Mouse (Mus musculus) CH12.LX (cell line): ENCODE measurements around the gene C3. TPM values are rescaled to one million over a fixed set of nuclear protein-coding genes. Genes with fewer than 3 reads are reported as not detected.
A peak's percentile ranks its signal among the peaks of the same experiment; 100 is the strongest.

Experiments used
- DNase-seq: peaks from one replicate; pipeline ENCODE4 v3.0.0-alpha.2; 2013; ENCODE audit errors: extremely low read depth
- H3K27ac ChIP-seq: 2 replicates; pipeline ENCODE4 v1.5.1; 2012; ENCODE audit warnings: low read depth, mild to moderate bottlenecking, control low read depth, moderate library complexity; ENCODE audit not compliant: insufficient read depth
- H3K27me3 ChIP-seq: replicated peaks from 2 replicates; pipeline ENCODE3; 2012; ENCODE audit warnings: inconsistent platforms
- H3K36me3 ChIP-seq, 2 experiments: replicated peaks in 1 of 2; 2 replicates each; pipeline versions ENCODE3 to v1.6.1; 2012; ENCODE audit warnings: inconsistent platforms in 1 of 2, low read length in 1 of 2, mild to moderate bottlenecking in 1 of 2, mixed read lengths in 1 of 2, moderate library complexity in 1 of 2; ENCODE audit not compliant: control insufficient read depth in 1 of 2, insufficient read depth in 1 of 2
- H3K4me1 ChIP-seq, 2 experiments: 2 replicates each; pipeline ENCODE4 v1.6.1; 2012; ENCODE audit warnings: inconsistent platforms in 1 of 2, moderate library complexity in 1 of 2; ENCODE audit not compliant: insufficient read depth in 2 of 2, control insufficient read depth in 1 of 2
- H3K4me2 ChIP-seq: 2 replicates; pipeline ENCODE4 v1.6.1; 2012; ENCODE audit warnings: low read depth, mild to moderate bottlenecking, control low read depth; ENCODE audit not compliant: poor library complexity, insufficient read depth, severe bottlenecking
- H3K4me3 ChIP-seq, 3 experiments: fragments of 150-350 bp in 1 of 3; sonication (generic) in 1 of 3; replicated peaks in 1 of 3; 2 replicates each; pipeline versions ENCODE3 to v1.5.1; 2011 to 2012; ENCODE audit warnings: low read depth in 2 of 3, low read length in 2 of 3, mild to moderate bottlenecking in 2 of 3, moderate library complexity in 2 of 3, control low read depth in 1 of 3, improper control_type of control experiment in 1 of 3, inconsistent platforms in 1 of 3, mixed read lengths in 1 of 3; ENCODE audit not compliant: poor library complexity in 1 of 3
- H3K79me2 ChIP-seq: replicated peaks from 2 replicates; pipeline ENCODE4 v1.6.1; 2012; ENCODE audit warnings: mild to moderate bottlenecking, moderate library complexity; ENCODE audit not compliant: control insufficient read depth, poor library complexity, insufficient read depth, severe bottlenecking; ENCODE audit errors: extremely low read depth
- H3K9ac ChIP-seq: 2 replicates; pipeline ENCODE4 v1.6.1; 2012; ENCODE audit warnings: low read depth, mild to moderate bottlenecking, control low read depth, moderate library complexity; ENCODE audit not compliant: insufficient read depth
- H3K9me3 ChIP-seq: replicated peaks from 2 replicates; pipeline ENCODE3; 2012; ENCODE audit warnings: low read length, inconsistent platforms, mixed read lengths
- BHLHE40 ChIP-seq: IDR thresholded peaks from 2 replicates; pipeline ENCODE4 v1.6.1; 2011; ENCODE audit warnings: mild to moderate bottlenecking, low read depth, low read length, improper control_type of control experiment
- CHD1 ChIP-seq: IDR thresholded peaks from 2 replicates; pipeline ENCODE4 v1.6.1; 2012; ENCODE audit warnings: low read depth, low read length, improper control_type of control experiment, inconsistent platforms
- CHD2 ChIP-seq: IDR thresholded peaks from 2 replicates; pipeline ENCODE4 v1.6.1; 2011; ENCODE audit warnings: low read length, improper control_type of control experiment
- CTCF ChIP-seq, 2 experiments: IDR thresholded peaks in 1 of 2; conservative IDR thresholded peaks in 1 of 2; 2 replicates each; pipeline ENCODE4 v1.5.1; 2011 to 2012; ENCODE audit warnings: low read depth in 2 of 2, low read length in 2 of 2, improper control_type of control experiment in 1 of 2, inconsistent platforms in 1 of 2, mild to moderate bottlenecking in 1 of 2, moderate library complexity in 1 of 2
- E2F4 ChIP-seq: IDR thresholded peaks from 2 replicates; pipeline ENCODE4 v1.6.1; 2011; ENCODE audit warnings: low read depth, low read length, improper control_type of control experiment; ENCODE audit not compliant: insufficient replicate concordance
- ELF1 ChIP-seq: IDR thresholded peaks from 2 replicates; pipeline ENCODE4 v1.6.1; 2014; ENCODE audit warnings: low read depth, mild to moderate bottlenecking, inconsistent platforms, low read length, improper control_type of control experiment
- ETS1 ChIP-seq: conservative IDR thresholded peaks from 2 replicates; pipeline ENCODE4 v1.6.1; 2012; ENCODE audit warnings: low read depth, mild to moderate bottlenecking, inconsistent platforms, low read length, improper control_type of control experiment, moderate library complexity
- GABPA ChIP-seq: IDR thresholded peaks from 2 replicates; pipeline ENCODE4 v1.6.1; 2012; ENCODE audit warnings: low read depth, low read length, improper control_type of control experiment, inconsistent platforms; ENCODE audit not compliant: insufficient replicate concordance
- HCFC1 ChIP-seq: IDR thresholded peaks from 2 replicates; pipeline ENCODE4 v1.6.1; 2012; ENCODE audit warnings: low read depth, mild to moderate bottlenecking, inconsistent platforms, low read length, improper control_type of control experiment
- JUN ChIP-seq: IDR thresholded peaks from 2 replicates; pipeline ENCODE4 v1.6.1; 2011; ENCODE audit warnings: low read depth, mild to moderate bottlenecking, low read length, improper control_type of control experiment, moderate library complexity; ENCODE audit not compliant: insufficient read depth
- JUND ChIP-seq: conservative IDR thresholded peaks from 2 replicates; pipeline ENCODE4 v1.6.1; 2011; ENCODE audit warnings: low read depth, low read length, improper control_type of control experiment
- KAT2A ChIP-seq: IDR thresholded peaks from 2 replicates; pipeline ENCODE4 v1.6.1; 2012; ENCODE audit warnings: low read length, improper control_type of control experiment, inconsistent platforms; ENCODE audit not compliant: insufficient replicate concordance
- MAFK ChIP-seq: IDR thresholded peaks from 2 replicates; pipeline ENCODE4 v1.6.1; 2011; ENCODE audit warnings: low read length, improper control_type of control experiment; ENCODE audit not compliant: insufficient replicate concordance
- MAZ ChIP-seq: IDR thresholded peaks from 2 replicates; pipeline ENCODE4 v1.6.1; 2012; ENCODE audit warnings: low read depth, mild to moderate bottlenecking, inconsistent platforms, low read length, improper control_type of control experiment, moderate library complexity
- MEF2A ChIP-seq: IDR thresholded peaks from 2 replicates; pipeline ENCODE4 v1.6.1; 2014; ENCODE audit warnings: low read depth, mild to moderate bottlenecking, inconsistent platforms, low read length, improper control_type of control experiment, borderline replicate concordance
- MXI1 ChIP-seq: IDR thresholded peaks from 2 replicates; pipeline ENCODE4 v1.6.1; 2011; ENCODE audit warnings: mild to moderate bottlenecking, low read depth, low read length, improper control_type of control experiment
- MYC ChIP-seq: IDR thresholded peaks from 2 replicates; pipeline ENCODE4 v1.6.1; 2011; ENCODE audit warnings: low read depth, mild to moderate bottlenecking, improper control_type of control experiment, low read length
- NRF1 ChIP-seq: IDR thresholded peaks from 2 replicates; pipeline ENCODE4 v1.6.1; 2014; ENCODE audit warnings: low read depth, mild to moderate bottlenecking, inconsistent platforms, low read length, improper control_type of control experiment, moderate library complexity
- POLR2A ChIP-seq: IDR thresholded peaks from 2 replicates; pipeline ENCODE4 v1.6.1; 2011; ENCODE audit warnings: low read depth, mild to moderate bottlenecking, improper control_type of control experiment, low read length
- POLR2AphosphoS2 ChIP-seq: IDR thresholded peaks from 2 replicates; pipeline ENCODE4 v1.6.1; 2011; ENCODE audit warnings: low read depth, low read length, improper control_type of control experiment
- RAD21 ChIP-seq: IDR thresholded peaks from 2 replicates; pipeline ENCODE4 v1.6.1; 2011; ENCODE audit warnings: low read depth, mild to moderate bottlenecking, low read length, improper control_type of control experiment, moderate library complexity
- RCOR1 ChIP-seq: conservative IDR thresholded peaks from 2 replicates; pipeline ENCODE4 v1.6.1; 2012; ENCODE audit warnings: low read depth, mild to moderate bottlenecking, inconsistent platforms, low read length, improper control_type of control experiment
- SIN3A ChIP-seq: IDR thresholded peaks from 2 replicates; pipeline ENCODE4 v1.6.1; 2012; ENCODE audit warnings: low read length, improper control_type of control experiment, inconsistent platforms
- SMC3 ChIP-seq: IDR thresholded peaks from 2 replicates; pipeline ENCODE4 v1.6.1; 2011; ENCODE audit warnings: low read depth, low read length, improper control_type of control experiment
- TBP ChIP-seq: conservative IDR thresholded peaks from 2 replicates; pipeline ENCODE4 v1.6.1; 2011; ENCODE audit warnings: low read depth, low read length, improper control_type of control experiment
- TCF12 ChIP-seq: IDR thresholded peaks from 2 replicates; pipeline ENCODE4 v1.6.1; 2014; ENCODE audit warnings: low read depth, mild to moderate bottlenecking, inconsistent platforms, low read length, improper control_type of control experiment
- UBTF ChIP-seq: IDR thresholded peaks from 2 replicates; pipeline ENCODE4 v1.6.1; 2012; ENCODE audit warnings: low read depth, mild to moderate bottlenecking, inconsistent platforms, low read length, improper control_type of control experiment, moderate library complexity
- USF1 ChIP-seq: IDR thresholded peaks from 2 replicates; pipeline ENCODE4 v1.6.1; 2014; ENCODE audit warnings: low read depth, mild to moderate bottlenecking, inconsistent platforms, low read length, improper control_type of control experiment
- USF2 ChIP-seq: conservative IDR thresholded peaks from 2 replicates; pipeline ENCODE4 v1.6.1; 2011; ENCODE audit warnings: low read depth, low read length, improper control_type of control experiment
- ZC3H11A ChIP-seq: IDR thresholded peaks from 2 replicates; pipeline ENCODE4 v1.6.1; 2012; ENCODE audit warnings: low read depth, mild to moderate bottlenecking, inconsistent platforms, low read length, improper control_type of control experiment
- ZKSCAN1 ChIP-seq: IDR thresholded peaks from 2 replicates; pipeline ENCODE4 v1.6.1; 2012; ENCODE audit warnings: low read depth, inconsistent platforms, low read length, improper control_type of control experiment, borderline replicate concordance
- dilution Hi-C: fragments of 300-500 bp; cut with MboI; formaldehyde crosslinking; loops from 2 replicates; pipeline ENCODE4 v1.14.3; 2020; ENCODE audit warnings: low sequenced_read_pairs; ENCODE audit not compliant: extremely low pct_unique_long_range_greater_than_20kb, extremely low pct_ligation_motif_present
- in situ Hi-C: fragments of 300-500 bp; cut with MboI; formaldehyde crosslinking; loops from 3 replicates; pipeline ENCODE4 v1.14.3; 2019; ENCODE audit warnings: low sequenced_read_pairs, low pct_ligation_motif_present, low pct_unique_long_range_greater_than_20kb, mixed read lengths
- polyA plus RNA-seq: library from polyadenylated mRNA; unstranded; fragments of >175 nt; gene quantifications from 2 replicates; pipeline ENCODE4 v1.2.1, GENCODE M21; 2012; ENCODE audit warnings: low read depth; ENCODE audit not compliant: insufficient read length
- total RNA-seq, 2 experiments: library from RNA; depleted of rRNA; stranded (reverse); fragments of 300-350 nt in 1 of 2; fragments of >200 nt in 1 of 2; gene quantifications; 2 replicates each; pipeline ENCODE4 v1.2.3; 2012 to 2014

C3 gene
- total and polyA plus RNA-seq, 3 experiments, result 1.2 to 5.4 (median 3.9) TPM

GRCm38 (mm10) chr17:57248201-57248699, 20.3 kb upstream of the C3 start, which contains the start of gene Gpr108 (continued):
- peak; percentile 82; the same call in 1 of the 2 replicates for TF ChIP-seq UBTF

- peak; percentile 99 for DNase-seq
- peaks cover 28 to 48% of the 10 kb centered on the region in 2 experiments for H3K36me3 ChIP-seq
These were observed 19.7 kb upstream of the C3 start for GRCm38 (mm10) chr17:57247393-57248200.

GRCm38 (mm10) chr17:57246663-57247392, 18.9 kb upstream of the C3 start:
- dilution Hi-C loops (no loop called here), in situ Hi-C loops (loop anchor here (10.0 kb wide), 1 partner anchor 88 kb away; no protein-coding TSS in a partner anchor)
- H3K27ac ChIP-seq, result no peak overlapping the region
- H3K36me3 ChIP-seq, result peaks cover 31 to 48% of the 10 kb centered on the region in 2 experiments
- H3K27me3 ChIP-seq, result no peaks in the 10 kb centered on the region
- no peaks in the 10 kb centered on the region; the same call in 1 of the 2 replicates for H3K79me2 ChIP-seq
- H3K4me3 ChIP-seq, result peak overlapping the region; percentile 78 to 96 (median 87)
- TF ChIP-seq SMC3, result peak; percentile 7; the same call in 1 of the 2 replicates
- TF ChIP-seq BHLHE40, result no peak
- peak; percentile 1 for TF ChIP-seq RAD21
- TF ChIP-seq KAT2A, result no peak
- TF ChIP-seq NRF1, result no peak
- peak; percentile 66; the same call in 1 of the 2 replicates for TF ChIP-seq MXI1
- 0 out of 2 replicates have a peak, but pooled peaks have one; percentile 2 for TF ChIP-seq CHD1
- no peak for TF ChIP-seq TCF12
- no peak for TF ChIP-seq RCOR1
- TF ChIP-seq CTCF (conservative IDR thresholded peaks at IDR 0.05 in 1 of 2, IDR thresholded peaks at IDR 0.05 in 1 of 2; ENCODE audit: low read depth in 2 of 2, low read length in 2 of 2), result peak in 1 of 2 experiments; percentile 26; a peak in 1 of 4 replicates
- peak overlapping the region; percentile 92 for H3K4me2 ChIP-seq
- DNase-seq, result peak; percentile 22
- H3K9me3 ChIP-seq, result no peaks in the 10 kb centered on the region
- peaks cover 16 to 38% of the 10 kb centered on the region in 2 experiments for H3K4me1 ChIP-seq
- peak overlapping the region; percentile 45 for H3K9ac ChIP-seq

More at GRCm38 (mm10) chr17:57247393-57248200, 19.7 kb upstream of the C3 start:
- Histone ChIP-seq H3K4me3 (peak overlapping the region; percentile 78 to 96 (median 87)), H3K4me1 (peaks cover 16 to 43% of the 10 kb centered on the region in 2 experiments), H3K79me2 (no peaks in the 10 kb centered on the region; the same call in 1 of the 2 replicates), H3K4me2 (peak overlapping the region; percentile 98), H3K9ac (peak overlapping the region; percentile 61)
- TF ChIP-seq ETS1, result no peak
- no peak for TF ChIP-seq ZC3H11A
- TF ChIP-seq MAZ, result peak; percentile 10; the same call in 1 of the 2 replicates
- TF ChIP-seq USF1, result no peak
- TF ChIP-seq GABPA, result peak; percentile 80; the same call in 1 of the 2 replicates
- peak; percentile 97 for TF ChIP-seq CHD2
- TF ChIP-seq CHD1, result peak; percentile 74; the same call in 1 of the 2 replicates
- no peak for TF ChIP-seq E2F4
- TF ChIP-seq NRF1, result no peak
- peak; percentile 97 for TF ChIP-seq HCFC1
- TF ChIP-seq MAFK, result no peak
- TF ChIP-seq ZKSCAN1, result no peak
- peak; percentile 60 for TF ChIP-seq SIN3A
- TF ChIP-seq POLR2A, result peak; percentile 64
- TF ChIP-seq MEF2A, result no peak
- TF ChIP-seq JUN, result no peak
- peak; percentile 96 for TF ChIP-seq KAT2A
- TF ChIP-seq MYC, result no peak; the same call in 1 of the 2 replicates
- no peak for TF ChIP-seq MXI1
- TF ChIP-seq POLR2AphosphoS2, result no peak
- no peak for TF ChIP-seq JUND
- TF ChIP-seq TBP, result 0 out of 2 replicates have a peak, but pooled peaks have one; percentile 69
- peak; percentile 85 for TF ChIP-seq ELF1
- no peak for TF ChIP-seq USF2
- TF ChIP-seq, all 38 proteins: peak for 10
- dilution Hi-C loops, result no loop called here
- Histone ChIP-seq H3K27me3 (no peaks in the 10 kb centered on the region), H3K27ac (peak overlapping the region; percentile 85), H3K9me3 (no peaks in the 10 kb centered on the region)
- in situ Hi-C loops, result loop anchor here (10.0 kb wide), 1 partner anchor 87 kb away; no protein-coding TSS in a partner anchor
